Mouse (Mus musculus): Measurements from ENCODE around the gene Tmem176b.

GRCm38 (mm10) chr6:48875515-48875914 is 34.2 kb upstream of the Tmem176b start:
- TF ChIP-seq POLR2A (IDR thresholded peaks at IDR 0.05; ENCODE audit: borderline replicate concordance, low read depth, low read length) (no peak), CTCF (IDR thresholded peaks at IDR 0.05; ENCODE audit: low read depth, low read length) (no peak)
